Mouse (Mus musculus) lung, embryonic 16.5 days (tissue): ENCODE measurements around the gene Ceacam19. TPM values are rescaled to one million over a fixed set of nuclear protein-coding genes. Genes with fewer than 3 reads are reported as not detected.
"Not testable (repeated sequence)": the region's sequence is repeated elsewhere in the genome, so short reads cannot be mapped to it uniquely, and the experiment has no call there.

Source experiments
- ATAC-seq: fragments of 200-750 bp; cut with Nextera tagmentation; 2 replicates; pipeline ENCODE4 v1.8.0; 2017; ENCODE audit warnings: low read depth, mild to moderate bottlenecking, moderate library complexity
- H3K27ac ChIP-seq: fragments of 300-500 bp; sonication (generic); 2 replicates; pipeline ENCODE4 v1.5.1; 2014; ENCODE audit warnings: mild to moderate bottlenecking, control low read depth, low read length
- H3K27me3 ChIP-seq: fragments of 300-500 bp; sonication (generic); 2 replicates; pipeline ENCODE4 v1.6.1; 2014; ENCODE audit warnings: low read depth, low read length, mixed read lengths; ENCODE audit not compliant: control insufficient read depth, insufficient read depth
- H3K36me3 ChIP-seq: fragments of 300-500 bp; sonication (generic); 2 replicates; pipeline ENCODE4 v1.6.1; 2014; ENCODE audit warnings: low read length; ENCODE audit not compliant: control insufficient read depth, insufficient read depth
- H3K4me1 ChIP-seq: fragments of 300-500 bp; sonication (generic); replicated peaks from 2 replicates; pipeline ENCODE4 v1.6.1; 2014; ENCODE audit warnings: low read length, mixed read lengths; ENCODE audit not compliant: control insufficient read depth, insufficient read depth
- H3K4me2 ChIP-seq: fragments of 300-500 bp; sonication (generic); 2 replicates; pipeline ENCODE4 v1.6.1; 2014; ENCODE audit warnings: low read depth, low read length, control low read depth
- H3K4me3 ChIP-seq: fragments of 300-500 bp; sonication (generic); 2 replicates; pipeline ENCODE4 v1.5.1; 2014; ENCODE audit warnings: mild to moderate bottlenecking, low read length, control low read depth
- H3K9ac ChIP-seq: fragments of 300-500 bp; sonication (generic); 2 replicates; pipeline ENCODE4 v1.6.1; 2014; ENCODE audit warnings: low read length, control low read depth
- H3K9me3 ChIP-seq: fragments of 300-500 bp; sonication (generic); 2 replicates; pipeline ENCODE4 v1.6.1; 2016; ENCODE audit warnings: low read length; ENCODE audit not compliant: control insufficient read depth
- WGBS: fragments of 180-500 bp; shearing (Covaris S2); extraction: QIAGEN DNeasy Blood & Tissue Kit; methylation state at CpG from one replicate; pipeline ENCODE4 v1.1.7; 2014; 5-methylcytosine and 5-hydroxymethylcytosine counted together
- polyA plus RNA-seq: library from polyadenylated mRNA; unstranded; fragments of >200 nt; fragmentation: Nextera tagmentation; extraction: Ambion mirVana; gene quantifications from 2 replicates; pipeline ENCODE4 v1.2.1, GENCODE M21; 2015

Ceacam19 gene
- polyA plus RNA-seq = 0.06 TPM in 1 of 2 replicates, not detected in the other

DNA sequence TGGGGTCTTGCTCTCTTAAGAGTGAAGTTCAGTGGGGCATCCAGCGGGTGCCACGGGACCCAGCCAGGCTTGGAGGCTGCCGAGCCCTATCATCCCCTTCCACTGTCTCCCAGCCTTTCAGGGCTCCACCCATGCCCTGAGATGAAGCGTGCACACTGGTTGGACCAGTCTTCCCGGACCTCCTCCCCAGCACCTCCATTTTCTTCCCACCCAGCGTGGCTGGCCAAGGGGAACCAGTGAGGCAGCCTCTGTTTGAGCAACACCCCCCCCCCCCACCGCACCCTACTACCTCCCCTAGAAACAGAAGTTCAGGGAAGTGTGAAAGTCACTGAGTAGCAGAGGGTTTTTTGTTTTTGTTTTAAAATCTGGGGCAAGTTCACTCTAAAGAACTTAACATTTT lies at the start of gene Ceacam19:
Gene Ceacam19, minus strand, starts transcription at position 117 of the 400 bp plus-strand sequence.
- no peak within 1 kb of the TSS for H3K4me3 ChIP-seq
- H3K27me3 ChIP-seq = no peaks in the 10 kb centered on the region
- no peaks in the 10 kb centered on the region for H3K4me1 ChIP-seq
- H3K36me3 ChIP-seq = no peaks in the 10 kb centered on the region
- H3K9ac ChIP-seq = no peak within 1 kb of the TSS
- 59% methylated on average over 7 of the region's 7 CpGs for WGBS
- no peak for ATAC-seq
- H3K9me3 ChIP-seq = no peaks in the 10 kb centered on the region
- H3K4me2 ChIP-seq = no peak within 1 kb of the TSS
- H3K27ac ChIP-seq = no peak within 1 kb of the TSS

DNA sequence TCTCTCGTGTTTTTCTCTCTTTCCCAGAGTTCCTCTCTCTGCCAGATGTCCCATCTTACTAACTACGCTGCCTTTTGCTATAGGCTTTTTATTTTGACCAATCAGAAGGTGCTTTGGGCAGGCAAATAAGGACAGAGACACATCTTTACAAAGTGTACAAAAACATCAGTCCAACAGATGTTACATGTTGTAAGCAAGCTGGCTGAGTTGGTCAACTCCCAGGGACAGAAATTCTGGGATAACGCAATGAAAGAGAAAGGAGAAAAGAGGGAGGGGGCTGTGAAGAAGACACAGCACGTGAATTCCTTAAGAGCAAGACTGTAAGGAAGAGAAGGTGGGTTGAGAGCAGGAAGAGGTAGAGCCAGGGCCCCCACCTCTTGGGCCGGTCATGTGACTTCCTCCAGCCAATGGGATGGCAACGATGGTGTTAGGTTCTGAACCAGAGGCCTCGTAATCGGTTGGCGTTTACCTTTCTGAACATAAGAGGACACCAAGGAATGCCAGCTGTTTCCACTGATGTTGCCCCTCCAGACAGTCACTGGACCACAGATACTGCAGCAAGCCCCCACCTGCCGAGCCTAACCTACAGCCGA lies 49.6 kb upstream of the Ceacam19 start:
- peak; percentile 12; the same call in 1 of the 2 replicates for ATAC-seq
- no peaks in the 10 kb centered on the region for H3K9me3 ChIP-seq
- no peak overlapping the region for H3K4me3 ChIP-seq
- H3K27ac ChIP-seq = peak overlapping the region; percentile 42; the same call in 1 of the 2 replicates
- WGBS = 58% methylated on average over 11 of the region's 11 CpGs
- H3K4me1 ChIP-seq = peaks cover 37% of the 10 kb centered on the region
- no peak overlapping the region for H3K9ac ChIP-seq
- no peaks in the 10 kb centered on the region for H3K36me3 ChIP-seq
- H3K27me3 ChIP-seq = no peaks in the 10 kb centered on the region
- no peak overlapping the region for H3K4me2 ChIP-seq

- Histone ChIP-seq H3K4me3 (no peak overlapping the region), H3K9ac (no peak overlapping the region), H3K4me1 (peaks cover 43% of the 10 kb centered on the region), H3K27me3 (no peaks in the 10 kb centered on the region), H3K4me2 (peak overlapping the region; percentile 18; the same call in 1 of the 2 replicates), H3K9me3 (no peaks in the 10 kb centered on the region), H3K27ac (peak overlapping the region; percentile 84), H3K36me3 (no peaks in the 10 kb centered on the region)
- 48% methylated on average over 6 of the region's 6 CpGs for WGBS
- ATAC-seq = peak; percentile 27; the same call in 1 of the 2 replicates
These were observed 48.2 kb upstream of the Ceacam19 start for GRCm38 (mm10) chr7:19935961-19936360.

GRCm38 (mm10) chr7:19935171-19935751 lies 47.5 kb upstream of the Ceacam19 start:
- ATAC-seq = no peak
- Histone ChIP-seq H3K4me2 (peak overlapping the region; percentile 18), H3K4me1 (peaks cover 39% of the 10 kb centered on the region), H3K9ac (0 out of 2 replicates have a peak overlapping the region, but pooled peaks have one; percentile 15), H3K9me3 (no peaks in the 10 kb centered on the region), H3K36me3 (no peaks in the 10 kb centered on the region), H3K27me3 (no peaks in the 10 kb centered on the region), H3K27ac (peak overlapping the region; percentile 84), H3K4me3 (no peak overlapping the region)
- WGBS = 60% methylated on average over 20 of the region's 20 CpGs

DNA sequence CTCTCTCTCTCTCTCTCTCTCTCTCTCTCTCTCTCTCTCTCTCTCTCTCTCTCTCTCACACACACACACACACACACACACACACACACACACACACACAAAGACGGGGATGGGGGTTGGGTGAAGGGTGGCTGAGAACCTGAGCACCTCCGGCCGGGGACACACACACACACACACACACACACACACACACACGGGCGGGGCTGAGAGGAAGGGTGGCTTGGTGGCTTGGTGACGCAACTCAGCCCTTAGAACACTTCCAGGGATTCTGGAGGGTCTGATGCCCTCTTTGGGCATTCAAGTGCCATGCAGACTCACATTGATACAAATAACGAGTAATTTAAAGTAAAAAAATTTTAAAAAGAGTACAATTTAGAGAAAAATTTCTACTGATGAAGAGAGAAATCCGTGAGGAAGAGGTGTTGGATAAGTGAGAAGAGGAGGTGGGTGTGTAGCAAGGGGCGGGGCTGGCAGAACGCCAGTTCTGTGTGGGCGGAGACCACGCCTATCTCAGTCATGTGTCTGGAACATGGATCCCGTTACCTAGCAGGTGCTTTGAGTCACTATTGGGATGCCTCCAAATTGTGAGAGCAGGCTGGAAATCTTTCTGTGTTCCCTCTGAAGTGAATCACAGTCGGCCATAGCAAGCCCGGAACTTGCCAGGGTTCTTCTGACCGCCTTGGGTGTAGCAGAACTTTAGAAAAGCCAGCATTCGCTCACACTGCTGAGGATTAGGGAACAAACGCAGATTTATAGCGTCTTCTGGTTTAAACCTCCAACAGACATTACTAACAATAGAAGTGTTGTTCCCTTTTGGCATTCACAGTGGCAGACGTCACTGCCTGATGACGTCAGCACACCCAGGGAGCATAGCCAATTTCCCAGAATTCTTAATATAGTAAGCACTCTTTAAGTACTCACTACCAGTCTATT lies 45.4 kb upstream of the Ceacam19 start:
- peak overlapping the region; percentile 82 for H3K27ac ChIP-seq
- ATAC-seq = peak; percentile 61

GRCm38 (mm10) chr7:19932133-19932876 lies 44.5 kb upstream of the Ceacam19 start:
- Histone ChIP-seq H3K9me3 (no peaks in the 10 kb centered on the region), H3K4me3 (no peak overlapping the region), H3K9ac (no peak overlapping the region; the same call in 1 of the 2 replicates), H3K36me3 (no peaks in the 10 kb centered on the region), H3K27ac (peak overlapping the region; percentile 43; the same call in 1 of the 2 replicates), H3K27me3 (no peaks in the 10 kb centered on the region), H3K4me1 (peaks cover 28% of the 10 kb centered on the region), H3K4me2 (peak overlapping the region; percentile 20; the same call in 1 of the 2 replicates)
- WGBS = 13% methylated on average over 13 of the region's 13 CpGs
- no peak for ATAC-seq

More for the DNA sequence above, 45.4 kb upstream of the Ceacam19 start:
- Histone ChIP-seq H3K9me3 (no peaks in the 10 kb centered on the region), H3K9ac (peak overlapping the region; percentile 27), H3K27me3 (no peaks in the 10 kb centered on the region), H3K4me1 (peaks cover 31% of the 10 kb centered on the region), H3K4me2 (peak overlapping the region; percentile 53), H3K4me3 (peak overlapping the region; percentile 25), H3K36me3 (no peaks in the 10 kb centered on the region)
- WGBS = 11% methylated on average over 21 of the region's 21 CpGs

DNA sequence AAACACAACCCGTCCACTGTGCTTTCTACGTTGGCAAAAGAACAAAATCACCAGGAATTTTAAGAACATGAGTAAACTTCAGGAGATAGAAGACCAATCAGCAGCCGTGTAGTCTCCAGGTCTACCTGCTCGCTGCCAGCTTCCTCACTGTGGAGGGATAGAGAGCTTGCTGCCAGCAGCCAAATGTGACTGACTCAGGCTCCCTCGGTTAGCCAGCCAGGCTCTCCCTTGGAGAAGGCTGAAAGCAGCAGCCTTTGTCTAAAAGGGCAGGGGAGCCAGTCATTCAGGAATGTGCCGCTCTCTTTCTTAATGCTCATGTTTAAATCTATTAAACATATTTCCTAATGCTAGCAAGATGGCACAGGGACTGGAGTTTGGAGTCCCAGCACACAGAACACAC lies 42.7 kb upstream of the Ceacam19 start:
- not testable (repeated sequence) for H3K27me3 ChIP-seq, H3K9ac ChIP-seq, H3K4me3 ChIP-seq, H3K9me3 ChIP-seq, H3K36me3 ChIP-seq, H3K4me2 ChIP-seq
- ATAC-seq = peak; percentile 54
- H3K27ac ChIP-seq = peak overlapping the region; percentile 15; the same call in 1 of the 2 replicates
- H3K4me1 ChIP-seq = peaks cover 22% of the 10 kb centered on the region
- WGBS = 59% methylated on average over 6 of the region's 6 CpGs

DNA sequence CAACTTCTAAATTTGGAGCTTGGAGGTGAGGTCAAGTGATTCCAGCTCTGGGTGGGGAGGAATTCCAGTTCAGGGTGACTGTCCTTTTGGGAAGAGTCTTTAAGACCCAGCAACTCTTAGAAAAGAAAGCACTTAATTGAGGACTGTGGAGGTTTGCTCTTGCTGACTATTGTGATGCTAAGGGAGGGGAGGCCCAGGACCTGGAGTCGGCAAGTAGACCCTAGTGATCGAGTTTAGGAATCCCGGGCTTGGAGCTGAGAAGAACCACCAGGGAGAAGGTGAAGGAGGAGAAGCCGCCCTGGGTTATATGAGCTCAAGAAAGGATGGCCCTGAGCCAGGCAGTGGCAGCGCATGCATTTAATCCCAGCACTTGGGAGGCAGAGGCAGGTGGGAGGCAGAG lies 40.7 kb upstream of the Ceacam19 start:
- Histone ChIP-seq H3K36me3 (no peaks in the 10 kb centered on the region), H3K27me3 (no peaks in the 10 kb centered on the region), H3K27ac (no peak overlapping the region), H3K9me3 (no peaks in the 10 kb centered on the region), H3K9ac (no peak overlapping the region), H3K4me1 (peaks cover 16% of the 10 kb centered on the region), H3K4me3 (no peak overlapping the region), H3K4me2 (no peak overlapping the region)
- 73% methylated on average over 5 of the region's 5 CpGs for WGBS
- no peak for ATAC-seq
